Mouse (Mus musculus): ENCODE measurements around the gene Rnpepl1.

GRCm38 (mm10) chr1:92908664-92909063, 1.9 kb upstream of the Rnpepl1 start:
- TF ChIP-seq CTCF (IDR thresholded peaks at IDR 0.05; ENCODE audit: low read depth) (no peak), EP300 (IDR thresholded peaks at IDR 0.05; ENCODE audit: low read depth) (no peak)

Data from liver, embryonic 14.5 days (tissue).